Comparison of ENCODE assay signal across 9 mouse cellular contexts in genomic region chr11:70026689-70027088, GRCm38 (mm10). TPM values are rescaled to one million over a fixed set of nuclear protein-coding genes. Genes with fewer than 3 reads are reported as not detected.
DNase-seq lines count a peak whose midpoint lies in the region; ATAC-seq and TF ChIP-seq lines count a peak whose summit lies in the region.
"Had no signal": no experiment of that assay in that cellular context is flagged by ENCODE, and none has a peak within 500 bp of the region (broad histone marks: within the 10 kb centered on the region; RNA-seq: fewer than 3 reads in every experiment).

No protein-coding gene starts in this region.

- peak overlapping the region; percentile 44 for H3K9ac ChIP-seq in forebrain, embryonic 11.5 days (ENCODE audit: low read length)
- H3K9ac ChIP-seq in liver, embryonic 11.5 days (ENCODE audit: low read depth, low read length) = no peak overlapping the region

- H3K4me1 ChIP-seq in forebrain, embryonic 11.5 days (replicated peaks; ENCODE audit: control insufficient read depth, insufficient read depth, low read length) = peaks cover 47% of the 10 kb centered on the region
- peaks cover 51% of the 10 kb centered on the region for H3K4me1 ChIP-seq in liver, embryonic 11.5 days (replicated peaks; ENCODE audit: control insufficient read depth, insufficient read depth, low read length)
- H3K4me1 ChIP-seq in olfactory bulb, adult 2 months (ENCODE audit: control insufficient read depth, insufficient read depth, low read length) = peaks cover 59% of the 10 kb centered on the region

- peak; percentile 92 for DNase-seq in 3T3-L1 (ENCODE audit: low read depth, low spot score)
- peak; percentile 88 for DNase-seq in NIH3T3 (ENCODE audit: low read depth)
- DNase-seq in forebrain, embryonic 11.5 days (ENCODE audit: low spot score) = peak; percentile 83
- peak; percentile 58 for DNase-seq in heart, postnatal 25 days (ENCODE audit: low spot score)
- no peak for DNase-seq in liver, embryonic 11.5 days (ENCODE audit: low spot score)
- DNase-seq in thymus, postnatal 4 days = no peak

- no peaks in the 10 kb centered on the region for H3K27me3 ChIP-seq in forebrain, embryonic 11.5 days (ENCODE audit: control insufficient read depth, insufficient read depth, low read length)
- no peaks in the 10 kb centered on the region; the same call in 1 of the 2 replicates for H3K27me3 ChIP-seq in liver, embryonic 11.5 days (replicated peaks; ENCODE audit: control insufficient read depth, insufficient read depth, low read length)

- intact Hi-C loops in heart, postnatal 25 days (cut with DNase I) = no loop called here

- no peaks in the 10 kb centered on the region for H3K9me3 ChIP-seq in forebrain, embryonic 11.5 days (ENCODE audit: control insufficient read depth, low read length)
- no peaks in the 10 kb centered on the region for H3K9me3 ChIP-seq in liver, embryonic 11.5 days (ENCODE audit: control insufficient read depth, low read length)

- TF ChIP-seq CTCF in olfactory bulb, adult 2 months (IDR thresholded peaks at IDR 0.05; ENCODE audit: insufficient read depth, low read depth, low read length) = no peak

- H3K36me3 ChIP-seq in forebrain, embryonic 11.5 days (ENCODE audit: control insufficient read depth, insufficient read depth, low read length) = peaks cover 6% of the 10 kb centered on the region
- H3K36me3 ChIP-seq in liver, embryonic 11.5 days (ENCODE audit: control insufficient read depth, insufficient read depth, low read length) = peaks cover 8% of the 10 kb centered on the region; the same call in 1 of the 2 replicates

- no peak for TF ChIP-seq POLR2A in olfactory bulb, adult 2 months (IDR thresholded peaks at IDR 0.05; ENCODE audit: insufficient read depth, low read depth, low read length)

- peak; percentile 51 for ATAC-seq in forebrain, embryonic 11.5 days (replicated peaks; ENCODE audit: low FRiP score)
- ATAC-seq in liver, embryonic 11.5 days (replicated peaks; ENCODE audit: low FRiP score) = peak; percentile 51
- no peak for ATAC-seq in erythroblast, adult 5-6 weeks (replicated peaks; ENCODE audit: low FRiP score, poor library complexity, severe bottlenecking)

- peak overlapping the region; percentile 24 for H3K4me3 ChIP-seq in forebrain, embryonic 11.5 days (ENCODE audit: low read depth, low read length)
- peak overlapping the region; percentile 26 for H3K4me3 ChIP-seq in liver, embryonic 11.5 days (ENCODE audit: low read depth, low read length)
- H3K4me3 ChIP-seq in olfactory bulb, adult 2 months (ENCODE audit: insufficient read depth, low read depth, low read length) = peak overlapping the region; percentile 34

- H3K4me2 ChIP-seq in forebrain, embryonic 11.5 days (ENCODE audit: low read depth, low read length, severe bottlenecking) = peak overlapping the region; percentile 55
- H3K4me2 ChIP-seq in liver, embryonic 11.5 days = peak overlapping the region; percentile 46

- 2% methylated on average over 19 of the region's 19 CpGs for WGBS in forebrain, embryonic 11.5 days
- WGBS in liver, embryonic 11.5 days = 11% methylated on average over 19 of the region's 19 CpGs
- 5% methylated on average over 19 of the region's 19 CpGs for WGBS in olfactory bulb, adult 2 months

- peak overlapping the region; percentile 0 for H3K27ac ChIP-seq in forebrain, embryonic 11.5 days (ENCODE audit: low read depth, low read length)
- peak overlapping the region; percentile 28; the same call in 1 of the 2 replicates for H3K27ac ChIP-seq in liver, embryonic 11.5 days (ENCODE audit: low read depth, low read length)
- peak overlapping the region; percentile 65 for H3K27ac ChIP-seq in olfactory bulb, adult 2 months (ENCODE audit: insufficient read depth, low read depth, low read length)

RNA-seq across cellular contexts. Expression of gene Dlg4, which starts 9.9 kb away (rescaled TPM):
- 18.2 and 21.5 TPM in 2 replicates for polyA plus RNA-seq in forebrain, embryonic 11.5 days (2014; fragmentation: Nextera tagmentation; extraction: Ambion mirVana)
- total RNA-seq in heart, postnatal 25 days (2021) = 1 to 10 TPM; 6.6 to 8.1 TPM
- polyA plus RNA-seq in liver, embryonic 11.5 days (2014; fragmentation: Nextera tagmentation; extraction: Ambion mirVana) = 9.3 and 9.4 TPM in 2 replicates
- polyA plus RNA-seq in olfactory bulb, adult 2 months (2012; ENCODE audit: insufficient read depth, insufficient read length, low replicate concordance, missing spikeins) = 210 and 442 TPM in 2 replicates
- 7.7 TPM in 1 of 2 replicates, not detected in the other for total RNA-seq in erythroblast, adult 5-6 weeks (2015; ENCODE audit: low replicate concordance)
- total RNA-seq in erythroblast, adult 5-6 weeks (2017; ENCODE audit: low replicate concordance) = 0.17 and 0.84 TPM in 2 replicates

RNA-seq across cellular contexts. Expression of gene Acadvl, which starts 11.5 kb away (rescaled TPM):
- 44.0 and 47.6 TPM in 2 replicates for polyA plus RNA-seq in forebrain, embryonic 11.5 days (2014; fragmentation: Nextera tagmentation; extraction: Ambion mirVana)
- 1,000 to 10,000 TPM; 1,206 to 1,290 TPM for total RNA-seq in heart, postnatal 25 days (2021)
- 85.7 and 89.7 TPM in 2 replicates for polyA plus RNA-seq in liver, embryonic 11.5 days (2014; fragmentation: Nextera tagmentation; extraction: Ambion mirVana)
- polyA plus RNA-seq in olfactory bulb, adult 2 months (2012; ENCODE audit: insufficient read depth, insufficient read length, low replicate concordance, missing spikeins) = not detected in 2 replicates
- total RNA-seq in erythroblast, adult 5-6 weeks (2015; ENCODE audit: low replicate concordance) = 23.6 and 48.4 TPM in 2 replicates
- 18.6 and 20.4 TPM in 2 replicates for total RNA-seq in erythroblast, adult 5-6 weeks (2017; ENCODE audit: low replicate concordance)

RNA-seq across cellular contexts. Expression of gene Dvl2, which starts 26.3 kb away (rescaled TPM):
- 43.9 and 47.6 TPM in 2 replicates for polyA plus RNA-seq in forebrain, embryonic 11.5 days (2014; fragmentation: Nextera tagmentation; extraction: Ambion mirVana)
- total RNA-seq in heart, postnatal 25 days (2021) = 1 to 10 TPM; 3.9 to 5.2 TPM
- polyA plus RNA-seq in liver, embryonic 11.5 days (2014; fragmentation: Nextera tagmentation; extraction: Ambion mirVana) = 22.1 and 23.3 TPM in 2 replicates
- polyA plus RNA-seq in olfactory bulb, adult 2 months (2012; ENCODE audit: insufficient read depth, insufficient read length, low replicate concordance, missing spikeins) = not detected in 2 replicates
- total RNA-seq in erythroblast, adult 5-6 weeks (2015; ENCODE audit: low replicate concordance) = 1.3 and 4.2 TPM in 2 replicates
- 2.1 and 7.4 TPM in 2 replicates for total RNA-seq in erythroblast, adult 5-6 weeks (2017; ENCODE audit: low replicate concordance)

RNA-seq across cellular contexts. Expression of gene Asgr1, which starts 27.2 kb away (rescaled TPM):
- 0.88 and 0.99 TPM in 2 replicates for polyA plus RNA-seq in forebrain, embryonic 11.5 days (2014; fragmentation: Nextera tagmentation; extraction: Ambion mirVana)
- total RNA-seq in heart, postnatal 25 days (2021) = not detected
- polyA plus RNA-seq in liver, embryonic 11.5 days (2014; fragmentation: Nextera tagmentation; extraction: Ambion mirVana) = 0.40 and 0.66 TPM in 2 replicates
- not detected in 2 replicates for polyA plus RNA-seq in olfactory bulb, adult 2 months (2012; ENCODE audit: insufficient read depth, insufficient read length, low replicate concordance, missing spikeins)
- not detected in 2 replicates for total RNA-seq in erythroblast, adult 5-6 weeks (2015; ENCODE audit: low replicate concordance)
- not detected in 2 replicates for total RNA-seq in erythroblast, adult 5-6 weeks (2017; ENCODE audit: low replicate concordance)
- polyA plus RNA-seq: spleen, adult 2 months had no signal

RNA-seq across cellular contexts. Expression of gene Phf23, which starts 31.1 kb away (rescaled TPM):
- polyA plus RNA-seq in forebrain, embryonic 11.5 days (2014; fragmentation: Nextera tagmentation; extraction: Ambion mirVana) = 61.4 and 63.0 TPM in 2 replicates
- 10 to 100 TPM; 22.6 to 25.3 TPM for total RNA-seq in heart, postnatal 25 days (2021)
- 33.2 and 36.6 TPM in 2 replicates for polyA plus RNA-seq in liver, embryonic 11.5 days (2014; fragmentation: Nextera tagmentation; extraction: Ambion mirVana)
- polyA plus RNA-seq in olfactory bulb, adult 2 months (2012; ENCODE audit: insufficient read depth, insufficient read length, low replicate concordance, missing spikeins) = not detected in 2 replicates
- 8.5 and 11.3 TPM in 2 replicates for total RNA-seq in erythroblast, adult 5-6 weeks (2015; ENCODE audit: low replicate concordance)
- total RNA-seq in erythroblast, adult 5-6 weeks (2017; ENCODE audit: low replicate concordance) = 7.4 and 11.0 TPM in 2 replicates

Comparison
In these comparisons a context has a peak if more than half of its experiments do, and no peak if none do; other contexts are left out.
1. DNase-seq: peak in 3T3-L1 (single experiment), NIH3T3 (single experiment), forebrain, embryonic 11.5 days (single experiment) and heart, postnatal 25 days (single experiment); none in liver, embryonic 11.5 days (single experiment) and thymus, postnatal 4 days (single experiment).
2. H3K27ac ChIP-seq: peak in every context shown above with its lines; median percentile 65 in olfactory bulb, adult 2 months; 28 in liver, embryonic 11.5 days; 0 in forebrain, embryonic 11.5 days.
3. Peak in every context shown above with its lines, with median percentiles within 50 percentile points of each other: H3K4me3 ChIP-seq.